Mouse (Mus musculus): Measurements from ENCODE around the gene P3h3. TPM values are rescaled to one million over a fixed set of nuclear protein-coding genes. Genes with fewer than 3 reads are reported as not detected.
"Not testable (repeated sequence)": the region's sequence is repeated elsewhere in the genome, so short reads cannot be mapped to it uniquely, and the experiment has no call there.

P3h3 gene
- total RNA-seq, 2 experiments from 2014 or later, result 27.1 to 27.3 TPM

- DNase-seq, result no peak
These were observed 45.6 kb downstream of the P3h3 start for GRCm38 (mm10) chr6:124811701-124812560.

GRCm38 (mm10) chr6:124811403-124811665 lies 46.2 kb downstream of the P3h3 start:
- no peak for DNase-seq
- intact Hi-C loops (cut with DNase I), result no loop called here

More at GRCm38 (mm10) chr6:124811701-124812560, 45.6 kb downstream of the P3h3 start:
- intact Hi-C loops (cut with DNase I), result no loop called here

GRCm38 (mm10) chr6:124810566-124811402 lies 46.8 kb downstream of the P3h3 start:
- not testable (repeated sequence) for DNase-seq

GRCm38 (mm10) chr6:124809775-124810538 lies 47.6 kb downstream of the P3h3 start:
- intact Hi-C loops (cut with DNase I), result loop anchor here (5.0 kb wide), 1 partner anchor 53 kb away; the partner anchor contains the start of genes Atn1 and Gm45234
- no peak for DNase-seq

More at GRCm38 (mm10) chr6:124810566-124811402, 46.8 kb downstream of the P3h3 start:
- intact Hi-C loops (cut with DNase I), result not testable (repeated sequence)

GRCm38 (mm10) chr6:124809052-124809774 lies 48.3 kb downstream of the P3h3 start:
- intact Hi-C loops (cut with DNase I), result loop anchor here (5.0 kb wide), 1 partner anchor 52 kb away; the partner anchor contains the start of genes Atn1 and Gm45234
- peak; percentile 87 to 90 for DNase-seq

- intact Hi-C loops (cut with DNase I), result loop anchor here (5.0 kb wide), 1 partner anchor 51 kb away; the partner anchor contains the start of genes Atn1 and Gm45234
- DNase-seq, result peak; percentile 83 to 85
These were observed 49.1 kb downstream of the P3h3 start, which contains the start of gene Spsb2 for GRCm38 (mm10) chr6:124808358-124809012. Spsb2 (plus strand) TSS chr6:124808661.

GRCm38 (mm10) chr6:124807986-124808357 lies 49.6 kb downstream of the P3h3 start:
- intact Hi-C loops (cut with DNase I), result loop anchor here (5.0 kb wide), 1 partner anchor 51 kb away; the partner anchor contains the start of genes Atn1 and Gm45234
- no peak for DNase-seq

- no peak for DNase-seq
- intact Hi-C loops (cut with DNase I), result loop anchor here (5.0 kb wide), 1 partner anchor 50 kb away; the partner anchor contains the start of genes Atn1 and Gm45234
These were observed 50.2 kb downstream of the P3h3 start for GRCm38 (mm10) chr6:124807366-124807765.

GRCm38 (mm10) chr6:124806446-124807140 lies 51.0 kb downstream of the P3h3 start:
- no peak for DNase-seq
- intact Hi-C loops (cut with DNase I), result loop anchor here (5.0 kb wide), 1 partner anchor 49 kb away; the partner anchor contains the start of genes Atn1 and Gm45234

GRCm38 (mm10) chr6:124805341-124806321 lies 51.9 kb downstream of the P3h3 start:
- DNase-seq, result peak; percentile 93 to 97
- intact Hi-C loops (cut with DNase I), result loop anchor here (5.0 kb wide), 1 partner anchor 48 kb away; the partner anchor contains the start of genes Atn1 and Gm45234

- intact Hi-C loops (cut with DNase I), result no loop called here
- no peak for DNase-seq
These were observed 53.2 kb downstream of the P3h3 start for GRCm38 (mm10) chr6:124804341-124804740.

GRCm38 (mm10) chr6:124803691-124804090 lies 53.9 kb downstream of the P3h3 start:
- intact Hi-C loops (cut with DNase I); DNase-seq: not testable (repeated sequence)

- intact Hi-C loops (cut with DNase I), result no loop called here
- DNase-seq, result no peak
These were observed 54.5 kb downstream of the P3h3 start for GRCm38 (mm10) chr6:124803061-124803460.

GRCm38 (mm10) chr6:124802400-124802799 lies 55.2 kb downstream of the P3h3 start:
- DNase-seq; intact Hi-C loops (cut with DNase I): not testable (repeated sequence)

GRCm38 (mm10) chr6:124796200-124796599 lies 61.4 kb downstream of the P3h3 start:
- no peak for DNase-seq
- intact Hi-C loops (cut with DNase I), result no loop called here

GRCm38 (mm10) chr6:124795781-124796180 lies 61.8 kb downstream of the P3h3 start:
- no peak for DNase-seq
- intact Hi-C loops (cut with DNase I), result no loop called here

- intact Hi-C loops (cut with DNase I), result no loop called here
- no peak for DNase-seq
These were observed 65.6 kb downstream of the P3h3 start for GRCm38 (mm10) chr6:124791911-124792310.

Measured in heart, postnatal 10 days (tissue).